Mouse (Mus musculus): ENCODE results near the gene Chrm1. TPM values are rescaled to one million over a fixed set of nuclear protein-coding genes. Genes with fewer than 3 reads are reported as not detected.

The Chrm1 gene
- polyA plus RNA-seq, 1 experiment from 2014 or later, result not detected

Other genes starting within 250 kb of the Chrm1 start
- 0.04 and 0.06 TPM in 2 replicates for gene Slc22a8, start 72.5 kb upstream of the Chrm1 start, polyA plus RNA-seq (2015; fragmentation: Nextera tagmentation; extraction: Ambion mirVana)
- not detected in 2 replicates for gene Slc22a6, start 45.8 kb upstream of the Chrm1 start, polyA plus RNA-seq (2015; fragmentation: Nextera tagmentation; extraction: Ambion mirVana)
- gene Slc3a2, start 59.6 kb downstream of the Chrm1 start, polyA plus RNA-seq (2015; fragmentation: Nextera tagmentation; extraction: Ambion mirVana), result 72.8 and 74.8 TPM in 2 replicates
- 54.1 and 60.0 TPM in 2 replicates for gene Wdr74, start 72.0 kb downstream of the Chrm1 start, polyA plus RNA-seq (2015; fragmentation: Nextera tagmentation; extraction: Ambion mirVana)
- gene 1700092M07Rik, start 76.9 kb downstream of the Chrm1 start, polyA plus RNA-seq (2015; fragmentation: Nextera tagmentation; extraction: Ambion mirVana), result 1.3 and 1.4 TPM in 2 replicates
- gene Stx5a, start 77.6 kb downstream of the Chrm1 start, polyA plus RNA-seq (2015; fragmentation: Nextera tagmentation; extraction: Ambion mirVana), result 81.1 and 87.5 TPM in 2 replicates
- gene Nxf1, start 93.3 kb downstream of the Chrm1 start, polyA plus RNA-seq (2015; fragmentation: Nextera tagmentation; extraction: Ambion mirVana), result 123 and 124 TPM in 2 replicates
- gene Tmem223, start 107.2 kb downstream of the Chrm1 start, polyA plus RNA-seq (2015; fragmentation: Nextera tagmentation; extraction: Ambion mirVana), result 154 and 167 TPM in 2 replicates
- 54.5 and 60.7 TPM in 2 replicates for gene Tmem179b, start 110.7 kb downstream of the Chrm1 start, polyA plus RNA-seq (2015; fragmentation: Nextera tagmentation; extraction: Ambion mirVana)
- gene Taf6l, start 122.6 kb downstream of the Chrm1 start, polyA plus RNA-seq (2015; fragmentation: Nextera tagmentation; extraction: Ambion mirVana), result 18.2 and 19.6 TPM in 2 replicates
- gene Polr2g, start 134.8 kb downstream of the Chrm1 start, polyA plus RNA-seq (2015; fragmentation: Nextera tagmentation; extraction: Ambion mirVana), result 129 and 143 TPM in 2 replicates
- 3.7 and 3.9 TPM in 2 replicates for gene Zbtb3, start 138.8 kb downstream of the Chrm1 start, polyA plus RNA-seq (2015; fragmentation: Nextera tagmentation; extraction: Ambion mirVana)
- 32.9 and 38.9 TPM in 2 replicates for gene Ttc9c, start 155.5 kb downstream of the Chrm1 start, polyA plus RNA-seq (2015; fragmentation: Nextera tagmentation; extraction: Ambion mirVana)
- 2.9 TPM in 2 replicates for gene Hnrnpul2, start 156.2 kb downstream of the Chrm1 start, polyA plus RNA-seq (2015; fragmentation: Nextera tagmentation; extraction: Ambion mirVana)
- gene AC129217.1, start 166.0 kb downstream of the Chrm1 start, polyA plus RNA-seq (2015; fragmentation: Nextera tagmentation; extraction: Ambion mirVana), result not detected in 2 replicates
- gene Bscl2, start 173.7 kb downstream of the Chrm1 start, polyA plus RNA-seq (2015; fragmentation: Nextera tagmentation; extraction: Ambion mirVana), result 44.6 and 45.3 TPM in 2 replicates
- gene Gng3, start 175.4 kb downstream of the Chrm1 start, polyA plus RNA-seq (2015; fragmentation: Nextera tagmentation; extraction: Ambion mirVana), result 2.2 TPM in 2 replicates
- 0.79 and 0.88 TPM in 2 replicates for gene Lrrn4cl, start 187.0 kb downstream of the Chrm1 start, polyA plus RNA-seq (2015; fragmentation: Nextera tagmentation; extraction: Ambion mirVana)
- 112 and 139 TPM in 2 replicates for gene Ubxn1, start 207.7 kb downstream of the Chrm1 start, polyA plus RNA-seq (2015; fragmentation: Nextera tagmentation; extraction: Ambion mirVana)
- gene Uqcc3, start 217.1 kb downstream of the Chrm1 start, polyA plus RNA-seq (2015; fragmentation: Nextera tagmentation; extraction: Ambion mirVana), result 56.6 and 62.6 TPM in 2 replicates
- gene Lbhd1, start 219.9 kb downstream of the Chrm1 start, polyA plus RNA-seq (2015; fragmentation: Nextera tagmentation; extraction: Ambion mirVana), result 48.2 and 49.5 TPM in 2 replicates
- not detected in 2 replicates for gene Gm49403, start 220.1 kb downstream of the Chrm1 start, polyA plus RNA-seq (2015; fragmentation: Nextera tagmentation; extraction: Ambion mirVana)
- 61.9 and 71.3 TPM in 2 replicates for gene 1810009A15Rik, start 225.1 kb downstream of the Chrm1 start, polyA plus RNA-seq (2015; fragmentation: Nextera tagmentation; extraction: Ambion mirVana)
- not detected in 2 replicates for gene Gm49416, start 225.1 kb downstream of the Chrm1 start, polyA plus RNA-seq (2015; fragmentation: Nextera tagmentation; extraction: Ambion mirVana)
- 23.9 and 25.5 TPM in 2 replicates for gene Ints5, start 229.2 kb downstream of the Chrm1 start, polyA plus RNA-seq (2015; fragmentation: Nextera tagmentation; extraction: Ambion mirVana)
- gene Ganab, start 234.3 kb downstream of the Chrm1 start, polyA plus RNA-seq (2015; fragmentation: Nextera tagmentation; extraction: Ambion mirVana), result 63.5 and 63.8 TPM in 2 replicates